Mouse (Mus musculus): ENCODE data around the gene Zfp119b. TPM values are rescaled to one million over a fixed set of nuclear protein-coding genes. Genes with fewer than 3 reads are reported as not detected.

Gene Zfp119b
- polyA plus RNA-seq, 1 experiment: 7.5 TPM

DNA sequence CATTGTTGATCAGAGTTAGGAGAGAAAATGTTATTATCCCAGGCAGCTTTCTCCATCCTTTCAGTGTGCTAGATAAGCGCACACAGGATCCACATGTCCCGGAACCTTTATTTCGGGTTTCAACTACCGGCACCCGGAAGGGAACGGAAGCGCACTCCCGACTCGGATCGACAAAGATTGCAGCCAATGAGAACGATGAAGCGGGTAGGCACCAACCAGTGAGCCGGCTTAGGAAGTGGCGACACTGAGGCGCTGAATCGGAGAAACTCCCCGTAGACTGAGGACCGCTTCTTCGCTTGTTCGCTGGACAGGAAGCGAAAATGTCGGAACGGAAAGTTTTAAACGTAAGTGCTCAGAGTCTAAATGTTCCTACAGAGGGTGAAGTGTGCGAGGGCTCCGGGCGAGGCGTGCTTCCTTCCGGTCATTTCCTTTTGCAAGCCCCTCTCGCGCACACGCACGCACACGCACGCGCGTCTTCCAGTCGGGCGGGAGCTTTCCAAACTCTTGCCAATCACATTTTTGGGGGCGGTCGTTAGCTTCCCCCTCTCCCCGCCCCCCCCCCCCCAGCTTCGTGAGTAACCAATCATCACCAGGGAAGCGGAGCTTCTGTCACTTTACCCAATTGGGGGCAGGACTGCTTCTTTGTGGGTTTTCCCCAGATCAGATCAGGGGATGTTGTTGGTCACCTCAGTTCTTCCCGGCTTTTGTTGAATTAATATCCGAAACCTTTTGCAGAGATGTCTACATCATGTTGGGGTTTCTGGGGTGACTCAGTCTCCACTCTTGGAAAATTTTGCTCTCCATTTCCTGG, 9.8 kb upstream of the Zfp119b start, which contains the start of gene Yju2:
TSS of gene Yju2 (plus strand) at position 182 of the 811 bp plus-strand sequence.
- Histone ChIP-seq H3K9ac (ENCODE audit: low read depth, poor library complexity, severe bottlenecking) (peak within 1 kb of the TSS; percentile 51), H3K9me3 (replicated peaks; ENCODE audit: control insufficient read depth, insufficient read depth, low read length, poor library complexity, severe bottlenecking) (no peaks in the 10 kb centered on the region), H3K4me3 (ENCODE audit: low read depth, low read length) (peak within 1 kb of the TSS; percentile 89), H3K27ac (ENCODE audit: insufficient read depth, low read length) (peak within 1 kb of the TSS; percentile 58), H3K4me1 (ENCODE audit: control insufficient read depth, insufficient read depth, low read length) (peaks cover 3% of the 10 kb centered on the region), H3K36me3 (ENCODE audit: control insufficient read depth, insufficient read depth, low read length, poor library complexity, severe bottlenecking) (no peaks in the 10 kb centered on the region), H3K27me3 (ENCODE audit: control insufficient read depth, insufficient read depth, low read length, poor library complexity, severe bottlenecking) (no peaks in the 10 kb centered on the region)
- TF ChIP-seq POLR2A (IDR thresholded peaks at IDR 0.05; ENCODE audit: insufficient read depth, low read length): peak; percentile 31
- TF ChIP-seq EP300 (IDR thresholded peaks at IDR 0.05; ENCODE audit: insufficient read depth, low read depth, low read length): no peak

DNA sequence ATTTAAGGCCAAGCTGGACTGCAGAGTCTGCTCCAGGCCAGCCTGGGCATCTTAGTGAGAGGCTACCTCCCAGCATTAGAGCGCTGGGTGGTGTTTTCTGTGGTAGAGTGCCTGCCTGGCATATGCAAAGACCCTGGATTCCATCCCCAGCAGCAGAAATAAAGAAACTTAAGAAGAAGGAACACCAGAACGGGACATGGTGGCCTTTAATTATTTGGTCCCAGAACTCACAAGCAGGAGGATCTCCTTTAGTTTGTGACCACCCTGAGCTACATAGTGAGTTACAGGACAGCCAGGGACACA, 9.2 kb upstream of the Zfp119b start:
- peak overlapping the region; percentile 23 for H3K27ac ChIP-seq (ENCODE audit: insufficient read depth, low read length)
- peak overlapping the region; percentile 89 for H3K4me3 ChIP-seq (ENCODE audit: low read depth, low read length)
- peak overlapping the region; percentile 51 for H3K9ac ChIP-seq (ENCODE audit: low read depth, poor library complexity, severe bottlenecking)
- H3K9me3 ChIP-seq (replicated peaks; ENCODE audit: control insufficient read depth, insufficient read depth, low read length, poor library complexity, severe bottlenecking): no peaks in the 10 kb centered on the region
- no peaks in the 10 kb centered on the region for H3K36me3 ChIP-seq (ENCODE audit: control insufficient read depth, insufficient read depth, low read length, poor library complexity, severe bottlenecking)
- H3K27me3 ChIP-seq (ENCODE audit: control insufficient read depth, insufficient read depth, low read length, poor library complexity, severe bottlenecking): no peaks in the 10 kb centered on the region
- peaks cover 5% of the 10 kb centered on the region for H3K4me1 ChIP-seq (ENCODE audit: control insufficient read depth, insufficient read depth, low read length)
- TF ChIP-seq CTCF (IDR thresholded peaks at IDR 0.05; ENCODE audit: low read depth, low read length) (no peak), EP300 (IDR thresholded peaks at IDR 0.05; ENCODE audit: insufficient read depth, low read depth, low read length) (no peak), POLR2A (IDR thresholded peaks at IDR 0.05; ENCODE audit: insufficient read depth, low read length) (no peak)

DNA sequence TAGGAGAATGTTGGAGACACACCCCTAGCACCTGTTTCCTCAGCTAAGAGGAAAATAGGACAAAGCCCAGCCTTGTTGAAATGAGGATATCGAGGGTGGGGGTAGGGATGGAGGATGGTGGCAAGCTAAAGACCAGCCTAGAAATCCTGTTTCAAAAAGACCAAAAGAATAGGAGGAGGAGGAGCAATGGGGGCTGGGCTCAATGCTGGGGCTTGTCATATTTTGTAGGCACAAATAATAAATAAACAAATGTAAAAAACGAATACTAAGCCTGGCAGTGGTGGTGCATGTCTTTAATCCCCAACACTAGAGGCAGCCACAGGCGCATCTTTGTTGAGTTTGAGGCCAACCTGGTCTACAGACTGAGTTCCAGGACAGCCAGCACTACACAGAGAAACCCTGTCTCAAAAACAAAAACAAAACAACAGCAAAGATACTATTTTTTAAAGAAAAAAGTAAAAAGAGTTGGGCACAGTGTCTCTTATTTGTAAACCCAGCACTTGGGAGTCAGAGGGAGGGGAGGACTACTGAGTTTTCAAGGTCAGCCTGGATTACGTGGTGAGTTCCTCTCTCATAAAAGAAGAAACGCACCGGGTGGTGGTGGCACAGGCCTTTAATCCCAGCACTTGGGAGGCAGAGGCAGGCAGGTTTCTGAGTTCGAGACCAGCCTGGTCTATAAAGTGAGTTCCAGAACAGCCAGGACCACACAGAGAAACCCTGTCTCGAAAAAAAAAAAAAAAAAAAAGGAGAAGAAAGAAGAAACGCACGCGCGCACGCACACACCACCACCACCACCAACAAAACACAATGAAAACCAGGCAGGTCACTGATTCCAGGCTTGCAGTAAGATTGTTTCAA, 8.7 kb upstream of the Zfp119b start:
- H3K36me3 ChIP-seq (ENCODE audit: control insufficient read depth, insufficient read depth, low read length, poor library complexity, severe bottlenecking): no peaks in the 10 kb centered on the region
- peak overlapping the region; percentile 89 for H3K4me3 ChIP-seq (ENCODE audit: low read depth, low read length)
- no peaks in the 10 kb centered on the region for H3K27me3 ChIP-seq (ENCODE audit: control insufficient read depth, insufficient read depth, low read length, poor library complexity, severe bottlenecking)
- H3K9me3 ChIP-seq (replicated peaks; ENCODE audit: control insufficient read depth, insufficient read depth, low read length, poor library complexity, severe bottlenecking): no peaks in the 10 kb centered on the region
- H3K9ac ChIP-seq (ENCODE audit: low read depth, poor library complexity, severe bottlenecking): peak overlapping the region; percentile 51
- peaks cover 5% of the 10 kb centered on the region for H3K4me1 ChIP-seq (ENCODE audit: control insufficient read depth, insufficient read depth, low read length)
- TF ChIP-seq CTCF (IDR thresholded peaks at IDR 0.05; ENCODE audit: low read depth, low read length) (no peak), POLR2A (IDR thresholded peaks at IDR 0.05; ENCODE audit: insufficient read depth, low read length) (no peak), EP300 (IDR thresholded peaks at IDR 0.05; ENCODE audit: insufficient read depth, low read depth, low read length) (no peak)
- peak overlapping the region; percentile 23; the same call in 1 of the 2 replicates for H3K27ac ChIP-seq (ENCODE audit: insufficient read depth, low read length)

DNA sequence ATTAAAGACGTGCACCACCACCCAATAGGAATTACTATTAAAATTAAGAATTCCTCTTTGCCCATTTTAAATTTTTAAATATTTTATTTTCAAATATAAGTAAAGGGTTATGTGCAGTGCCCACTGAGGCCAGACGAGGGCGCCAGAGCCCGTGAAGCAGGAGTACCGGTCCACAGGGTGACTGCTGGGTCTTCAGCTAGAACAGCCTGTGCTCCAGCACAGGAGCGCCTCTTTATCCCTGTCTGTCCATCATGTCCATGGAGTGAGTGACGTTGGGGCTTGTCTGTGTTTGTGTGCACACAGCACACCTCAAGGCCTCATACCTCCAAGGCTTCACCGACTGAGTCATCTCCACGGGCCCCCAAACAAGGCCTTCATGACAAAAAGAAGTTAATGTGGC, 7.9 kb upstream of the Zfp119b start:
- H3K4me3 ChIP-seq (ENCODE audit: low read depth, low read length): no peak overlapping the region
- H3K9ac ChIP-seq (ENCODE audit: low read depth, poor library complexity, severe bottlenecking): no peak overlapping the region
- H3K9me3 ChIP-seq (replicated peaks; ENCODE audit: control insufficient read depth, insufficient read depth, low read length, poor library complexity, severe bottlenecking): no peaks in the 10 kb centered on the region
- no peak overlapping the region for H3K27ac ChIP-seq (ENCODE audit: insufficient read depth, low read length)
- peaks cover 12% of the 10 kb centered on the region for H3K4me1 ChIP-seq (ENCODE audit: control insufficient read depth, insufficient read depth, low read length)
- no peaks in the 10 kb centered on the region for H3K36me3 ChIP-seq (ENCODE audit: control insufficient read depth, insufficient read depth, low read length, poor library complexity, severe bottlenecking)
- no peak for TF ChIP-seq EP300 (IDR thresholded peaks at IDR 0.05; ENCODE audit: insufficient read depth, low read depth, low read length)
- peak; percentile 79 for TF ChIP-seq CTCF (IDR thresholded peaks at IDR 0.05; ENCODE audit: low read depth, low read length)
- no peaks in the 10 kb centered on the region for H3K27me3 ChIP-seq (ENCODE audit: control insufficient read depth, insufficient read depth, low read length, poor library complexity, severe bottlenecking)

DNA sequence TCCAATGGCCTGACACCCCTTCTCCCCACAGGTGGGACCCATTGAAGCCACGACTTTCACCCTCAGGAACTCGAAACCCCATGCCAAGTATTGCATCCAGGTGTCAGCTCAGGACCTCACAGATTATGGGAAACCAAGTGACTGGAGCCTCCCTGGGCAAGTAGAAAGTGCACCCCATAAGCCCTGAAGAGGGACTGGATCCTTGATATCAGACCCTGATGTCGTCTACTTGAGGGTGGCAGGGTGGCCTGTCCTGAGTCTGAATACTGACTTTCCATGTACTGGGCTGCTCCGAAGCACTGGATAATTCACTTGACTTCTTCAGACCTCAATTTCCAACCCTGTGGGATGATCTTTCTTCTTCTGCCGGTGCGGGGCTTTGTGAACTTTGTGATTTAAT, 7.3 kb upstream of the Zfp119b start:
- Histone ChIP-seq H3K4me1 (ENCODE audit: control insufficient read depth, insufficient read depth, low read length) (peaks cover 14% of the 10 kb centered on the region), H3K9ac (ENCODE audit: low read depth, poor library complexity, severe bottlenecking) (peak overlapping the region; percentile 32), H3K4me3 (ENCODE audit: low read depth, low read length) (peak overlapping the region; percentile 71), H3K27me3 (ENCODE audit: control insufficient read depth, insufficient read depth, low read length, poor library complexity, severe bottlenecking) (no peaks in the 10 kb centered on the region), H3K36me3 (ENCODE audit: control insufficient read depth, insufficient read depth, low read length, poor library complexity, severe bottlenecking) (no peaks in the 10 kb centered on the region), H3K9me3 (replicated peaks; ENCODE audit: control insufficient read depth, insufficient read depth, low read length, poor library complexity, severe bottlenecking) (no peaks in the 10 kb centered on the region), H3K27ac (ENCODE audit: insufficient read depth, low read length) (peak overlapping the region; percentile 8; the same call in 1 of the 2 replicates)
- TF ChIP-seq CTCF (IDR thresholded peaks at IDR 0.05; ENCODE audit: low read depth, low read length) (no peak), EP300 (IDR thresholded peaks at IDR 0.05; ENCODE audit: insufficient read depth, low read depth, low read length) (no peak), POLR2A (IDR thresholded peaks at IDR 0.05; ENCODE audit: insufficient read depth, low read length) (no peak)

DNA sequence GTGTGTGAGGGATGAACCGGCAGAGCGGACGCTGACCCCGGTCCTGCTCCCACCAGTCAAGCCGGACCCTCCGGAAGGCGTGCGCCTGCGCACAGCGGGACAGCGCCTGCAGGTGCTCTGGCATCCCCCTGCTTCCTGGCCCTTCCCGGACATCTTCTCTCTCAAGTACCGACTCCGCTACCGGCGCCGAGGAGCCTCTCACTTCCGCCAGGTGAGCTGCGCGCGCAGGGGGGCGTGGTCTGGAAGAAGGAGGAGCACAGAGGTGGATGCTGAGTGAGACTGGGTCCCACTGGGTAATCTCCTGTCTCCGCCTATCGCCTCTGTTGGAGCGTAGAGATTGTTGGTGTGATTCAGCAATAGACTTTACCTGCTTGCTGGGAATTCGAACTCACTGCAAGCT, 6.8 kb upstream of the Zfp119b start:
- peak overlapping the region; percentile 71 for H3K4me3 ChIP-seq (ENCODE audit: low read depth, low read length)
- H3K27ac ChIP-seq (ENCODE audit: insufficient read depth, low read length): peak overlapping the region; percentile 23; the same call in 1 of the 2 replicates
- H3K9me3 ChIP-seq (replicated peaks; ENCODE audit: control insufficient read depth, insufficient read depth, low read length, poor library complexity, severe bottlenecking): no peaks in the 10 kb centered on the region
- no peaks in the 10 kb centered on the region for H3K27me3 ChIP-seq (ENCODE audit: control insufficient read depth, insufficient read depth, low read length, poor library complexity, severe bottlenecking)
- peak overlapping the region; percentile 32 for H3K9ac ChIP-seq (ENCODE audit: low read depth, poor library complexity, severe bottlenecking)
- no peak for TF ChIP-seq CTCF (IDR thresholded peaks at IDR 0.05; ENCODE audit: low read depth, low read length)
- no peak for TF ChIP-seq EP300 (IDR thresholded peaks at IDR 0.05; ENCODE audit: insufficient read depth, low read depth, low read length)
- no peak for TF ChIP-seq POLR2A (IDR thresholded peaks at IDR 0.05; ENCODE audit: insufficient read depth, low read length)
- peaks cover 14% of the 10 kb centered on the region for H3K4me1 ChIP-seq (ENCODE audit: control insufficient read depth, insufficient read depth, low read length)
- no peaks in the 10 kb centered on the region for H3K36me3 ChIP-seq (ENCODE audit: control insufficient read depth, insufficient read depth, low read length, poor library complexity, severe bottlenecking)
